Mouse (Mus musculus): ENCODE data around the gene Cs. TPM values are rescaled to one million over a fixed set of nuclear protein-coding genes. Genes with fewer than 3 reads are reported as not detected.
"Not testable (repeated sequence)": the region's sequence is repeated elsewhere in the genome, so short reads cannot be mapped to it uniquely, and the experiment has no call there.

Cs gene
- 256 and 257 TPM in 2 replicates for polyA plus RNA-seq (2015; fragmentation: Nextera tagmentation; extraction: Ambion mirVana)

GRCm38 (mm10) chr10:128337306-128338181 lies at the start of gene Cs:
Cs (plus strand) TSS chr10:128337734.
- Histone ChIP-seq H3K9ac (peak within 1 kb of the TSS; percentile 99), H3K36me3 (replicated peaks) (no peaks in the 10 kb centered on the region), H3K4me2 (peak within 1 kb of the TSS; percentile 90), H3K9me3 (no peaks in the 10 kb centered on the region), H3K4me1 (peaks cover 30% of the 10 kb centered on the region), H3K27me3 (replicated peaks) (no peaks in the 10 kb centered on the region), H3K27ac (peak within 1 kb of the TSS; percentile 91), H3K4me3 (peak within 1 kb of the TSS; percentile 95)
- peak; percentile 98 for ATAC-seq (replicated peaks)
- WGBS, result under 1% methylated on average over 61 of the region's 61 CpGs

GRCm38 (mm10) chr10:128290594-128290993 lies 46.9 kb upstream of the Cs start:
- peaks cover 13% of the 10 kb centered on the region for H3K36me3 ChIP-seq (replicated peaks)
- not testable (repeated sequence) for H3K4me1 ChIP-seq; H3K27me3 ChIP-seq (replicated peaks); H3K4me3 ChIP-seq; H3K9ac ChIP-seq; ATAC-seq (replicated peaks); H3K27ac ChIP-seq; H3K9me3 ChIP-seq; H3K4me2 ChIP-seq
- 100% methylated on average over 1 of the region's 1 CpGs for WGBS

- Histone ChIP-seq H3K27ac (no peak overlapping the region), H3K9me3 (no peaks in the 10 kb centered on the region), H3K4me3 (no peak overlapping the region), H3K4me2 (no peak overlapping the region), H3K9ac (no peak overlapping the region), H3K27me3 (replicated peaks) (no peaks in the 10 kb centered on the region), H3K36me3 (replicated peaks) (peaks cover 1% of the 10 kb centered on the region; the same call in 1 of the 2 replicates), H3K4me1 (no peaks in the 10 kb centered on the region)
- no peak for ATAC-seq (replicated peaks)
- 69% methylated on average over 13 of the region's 13 CpGs for WGBS
These were observed 41.0 kb upstream of the Cs start for GRCm38 (mm10) chr10:128296370-128297090.

- Histone ChIP-seq H3K27me3 (replicated peaks) (no peaks in the 10 kb centered on the region), H3K27ac (no peak overlapping the region), H3K4me1 (peaks cover 2% of the 10 kb centered on the region), H3K4me2 (no peak overlapping the region), H3K36me3 (replicated peaks) (no peaks in the 10 kb centered on the region), H3K9ac (no peak overlapping the region), H3K9me3 (no peaks in the 10 kb centered on the region), H3K4me3 (no peak overlapping the region)
- WGBS, result 75% methylated on average over 4 of the region's 4 CpGs
- no peak for ATAC-seq (replicated peaks)
These were observed 40.3 kb upstream of the Cs start for GRCm38 (mm10) chr10:128297221-128297620.

GRCm38 (mm10) chr10:128297622-128298021 lies 39.9 kb upstream of the Cs start:
- no peak for ATAC-seq (replicated peaks)
- Histone ChIP-seq H3K27ac (no peak overlapping the region), H3K4me3 (no peak overlapping the region), H3K27me3 (replicated peaks) (no peaks in the 10 kb centered on the region), H3K4me1 (peaks cover 6% of the 10 kb centered on the region), H3K4me2 (no peak overlapping the region), H3K9me3 (no peaks in the 10 kb centered on the region), H3K9ac (no peak overlapping the region), H3K36me3 (replicated peaks) (no peaks in the 10 kb centered on the region)
- WGBS, result 77% methylated on average over 11 of the region's 11 CpGs

GRCm38 (mm10) chr10:128298243-128298642 lies 39.3 kb upstream of the Cs start:
- no peak for ATAC-seq (replicated peaks)
- Histone ChIP-seq H3K27me3 (replicated peaks) (no peaks in the 10 kb centered on the region), H3K4me1 (peaks cover 8% of the 10 kb centered on the region), H3K9ac (no peak overlapping the region), H3K27ac (no peak overlapping the region), H3K9me3 (no peaks in the 10 kb centered on the region), H3K4me2 (no peak overlapping the region), H3K4me3 (no peak overlapping the region), H3K36me3 (replicated peaks) (no peaks in the 10 kb centered on the region)
- WGBS, result 81% methylated on average over 6 of the region's 6 CpGs

- no peak within 1 kb of the TSS for H3K9ac ChIP-seq
- no peaks in the 10 kb centered on the region for H3K36me3 ChIP-seq (replicated peaks)
- H3K4me2 ChIP-seq, result no peak within 1 kb of the TSS
- no peak within 1 kb of the TSS for H3K4me3 ChIP-seq
- ATAC-seq (replicated peaks), result no peak
- WGBS, result 85% methylated on average over 11 of the region's 11 CpGs
- H3K27ac ChIP-seq, result no peak within 1 kb of the TSS
- H3K27me3 ChIP-seq (replicated peaks), result no peaks in the 10 kb centered on the region
- H3K9me3 ChIP-seq, result no peaks in the 10 kb centered on the region
- peaks cover 9% of the 10 kb centered on the region for H3K4me1 ChIP-seq
These were observed 38.8 kb upstream of the Cs start, which contains the start of gene Il23a for GRCm38 (mm10) chr10:128298702-128299171. Il23a (minus strand) TSS chr10:128298752.

GRCm38 (mm10) chr10:128302357-128302756 lies 35.2 kb upstream of the Cs start:
- peak overlapping the region; percentile 67 for H3K9ac ChIP-seq
- H3K4me2 ChIP-seq, result peak overlapping the region; percentile 81
- ATAC-seq (replicated peaks), result no peak
- H3K4me3 ChIP-seq, result peak overlapping the region; percentile 56
- no peaks in the 10 kb centered on the region for H3K9me3 ChIP-seq
- no peaks in the 10 kb centered on the region for H3K36me3 ChIP-seq (replicated peaks)
- WGBS, result 33% methylated on average over 3 of the region's 3 CpGs
- H3K27ac ChIP-seq, result peak overlapping the region; percentile 97
- peaks cover 20% of the 10 kb centered on the region for H3K4me1 ChIP-seq
- no peaks in the 10 kb centered on the region for H3K27me3 ChIP-seq (replicated peaks)

GRCm38 (mm10) chr10:128302785-128303125 lies 34.8 kb upstream of the Cs start:
- H3K27me3 ChIP-seq (replicated peaks), result no peaks in the 10 kb centered on the region
- peak overlapping the region; percentile 81 for H3K4me2 ChIP-seq
- H3K9me3 ChIP-seq, result no peaks in the 10 kb centered on the region
- H3K27ac ChIP-seq, result peak overlapping the region; percentile 97
- H3K4me3 ChIP-seq, result peak overlapping the region; percentile 56
- H3K9ac ChIP-seq, result peak overlapping the region; percentile 67
- WGBS, result under 1% methylated on average over 9 of the region's 9 CpGs
- peak; percentile 48 for ATAC-seq (replicated peaks)
- H3K4me1 ChIP-seq, result peaks cover 20% of the 10 kb centered on the region
- H3K36me3 ChIP-seq (replicated peaks), result no peaks in the 10 kb centered on the region

- ATAC-seq (replicated peaks), result peak; percentile 99
- Histone ChIP-seq H3K4me3 (peak within 1 kb of the TSS; percentile 56), H3K27ac (peak within 1 kb of the TSS; percentile 97), H3K4me2 (peak within 1 kb of the TSS; percentile 81), H3K9me3 (no peaks in the 10 kb centered on the region), H3K4me1 (peaks cover 20% of the 10 kb centered on the region), H3K9ac (peak within 1 kb of the TSS; percentile 69), H3K27me3 (replicated peaks) (no peaks in the 10 kb centered on the region), H3K36me3 (replicated peaks) (no peaks in the 10 kb centered on the region)
- 1% methylated on average over 37 of the region's 37 CpGs for WGBS
These were observed 34.2 kb upstream of the Cs start, which contains the start of gene Pan2 for GRCm38 (mm10) chr10:128303126-128304021. Pan2 (plus strand) TSS chr10:128303335.

GRCm38 (mm10) chr10:128309654-128310053 lies 27.9 kb upstream of the Cs start:
- no peak for ATAC-seq (replicated peaks)
- no peak overlapping the region for H3K9ac ChIP-seq
- H3K27me3 ChIP-seq (replicated peaks), result no peaks in the 10 kb centered on the region
- 92% methylated on average over 7 of the region's 7 CpGs for WGBS
- H3K4me3 ChIP-seq, result no peak overlapping the region
- no peaks in the 10 kb centered on the region for H3K9me3 ChIP-seq
- no peak overlapping the region for H3K27ac ChIP-seq
- peaks cover 2% of the 10 kb centered on the region for H3K4me1 ChIP-seq
- no peak overlapping the region for H3K4me2 ChIP-seq
- peaks cover 14% of the 10 kb centered on the region for H3K36me3 ChIP-seq (replicated peaks)

Data from midbrain, embryonic 15.5 days (tissue).